ENCODE assay signal across 17 mouse cellular contexts in the genomic region with DNA sequence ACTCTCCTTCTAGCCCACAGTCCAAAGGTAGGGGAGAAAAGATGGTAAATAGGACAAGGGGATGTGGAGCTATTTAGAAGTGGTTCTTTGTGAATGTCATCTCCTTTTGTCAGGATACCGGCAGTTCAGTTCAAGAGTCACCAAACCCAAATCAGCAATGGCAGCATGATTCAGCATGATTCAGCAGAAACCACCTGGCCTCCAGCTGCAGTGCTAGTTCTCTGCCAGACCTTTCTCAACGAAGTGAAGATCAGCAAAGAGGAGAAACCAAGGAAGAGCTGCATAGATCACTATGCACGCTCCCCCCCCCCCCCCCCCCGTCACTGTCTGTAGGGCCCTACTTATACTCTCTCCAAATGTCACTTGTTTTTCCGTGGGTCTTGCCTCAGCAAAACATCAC. TPM values are rescaled to one million over a fixed set of nuclear protein-coding genes. Genes with fewer than 3 reads are reported as not detected.
DNase-seq lines count a peak whose midpoint lies in the region; ATAC-seq and TF ChIP-seq lines count a peak whose summit lies in the region.
"Had no signal": no experiment of that assay in that cellular context is flagged by ENCODE, and none has a peak within 500 bp of the region (broad histone marks: within the 10 kb centered on the region; RNA-seq: fewer than 3 reads in every experiment).

No protein-coding gene starts in this region.

- H3K36me3 ChIP-seq in liver, embryonic 13.5 days, result no peaks in the 10 kb centered on the region
- no peaks in the 10 kb centered on the region for H3K36me3 ChIP-seq in midbrain, postnatal 0 days (ENCODE audit: insufficient read depth, low read length)
- H3K36me3 ChIP-seq: forebrain, embryonic 12.5 days; midbrain, embryonic 12.5 days had no signal

- H3K27ac ChIP-seq in liver, embryonic 13.5 days, result peak overlapping the region; percentile 51
- H3K27ac ChIP-seq in midbrain, postnatal 0 days (ENCODE audit: low read depth, low read length), result no peak overlapping the region
- H3K27ac ChIP-seq: forebrain, embryonic 12.5 days; midbrain, embryonic 12.5 days had no signal

- H3K4me2 ChIP-seq in liver, embryonic 13.5 days, result peak overlapping the region; percentile 33
- no peak overlapping the region for H3K4me2 ChIP-seq in midbrain, postnatal 0 days (ENCODE audit: low read depth, low read length, poor library complexity, severe bottlenecking)
- H3K4me2 ChIP-seq: forebrain, embryonic 12.5 days; midbrain, embryonic 12.5 days had no signal

- TF ChIP-seq CTCF in midbrain, postnatal 0 days (IDR thresholded peaks at IDR 0.05), result no peak

- no peaks in the 10 kb centered on the region for H3K9me3 ChIP-seq in liver, embryonic 13.5 days (replicated peaks)
- H3K9me3 ChIP-seq in midbrain, postnatal 0 days (ENCODE audit: low read length), result no peaks in the 10 kb centered on the region
- H3K9me3 ChIP-seq: forebrain, embryonic 12.5 days; midbrain, embryonic 12.5 days had no signal

- DNase-seq in embryo, embryonic 10 days (ENCODE audit: low spot score), result peak; percentile 23
- DNase-seq in embryo, embryonic 9.5 days (ENCODE audit: extremely low spot score), result no peak
- DNase-seq in A20 (ENCODE audit: low read depth, low spot score), result peak; percentile 67
- DNase-seq in c-Kit-negative CD71-positive TER-119-positive erythroid progenitor cells, embryonic 14.5 days (ENCODE audit: low read depth, low spot score), result peak; percentile 94
- DNase-seq in liver, embryonic 13.5 days, result peak; percentile 78
- DNase-seq in urinary bladder, adult 2 months (ENCODE audit: low spot score), result no peak
- DNase-seq in midbrain, postnatal 0 days (ENCODE audit: low spot score), result no peak
- no peak for DNase-seq in kidney, postnatal 25 days
- DNase-seq: adrenal gland, postnatal 25 days; cerebellum, postnatal 25 days; kidney, postnatal 36 days; left cerebral cortex, postnatal 4 days; thymus, postnatal 4 days had no signal

- no peak overlapping the region for H3K4me3 ChIP-seq in liver, embryonic 13.5 days (replicated peaks)
- no peak overlapping the region for H3K4me3 ChIP-seq in midbrain, postnatal 0 days (ENCODE audit: low read depth, low read length)
- H3K4me3 ChIP-seq: forebrain, embryonic 12.5 days; midbrain, embryonic 12.5 days had no signal

- 31% methylated on average over 5 of the region's 5 CpGs for WGBS in liver, embryonic 13.5 days (ENCODE audit: insufficient replicate concordance)
- WGBS in midbrain, postnatal 0 days, result 73% methylated on average over 4 of the region's 5 CpGs

- H3K9ac ChIP-seq in liver, embryonic 13.5 days, result 0 out of 2 replicates have a peak overlapping the region, but pooled peaks have one; percentile 26
- H3K9ac ChIP-seq in midbrain, postnatal 0 days (replicated peaks; ENCODE audit: low read length, poor library complexity, severe bottlenecking), result no peak overlapping the region
- H3K9ac ChIP-seq: forebrain, embryonic 12.5 days; midbrain, embryonic 12.5 days had no signal

- peaks cover 2% of the 10 kb centered on the region; the same call in 1 of the 2 replicates for H3K27me3 ChIP-seq in liver, embryonic 13.5 days
- no peaks in the 10 kb centered on the region for H3K27me3 ChIP-seq in midbrain, postnatal 0 days (ENCODE audit: insufficient read depth, low read length)
- H3K27me3 ChIP-seq: forebrain, embryonic 12.5 days; midbrain, embryonic 12.5 days had no signal

- ATAC-seq in liver, embryonic 13.5 days (ENCODE audit: low read depth), result peak; percentile 93
- no peak for ATAC-seq in midbrain, postnatal 0 days (ENCODE audit: low FRiP score)
- ATAC-seq: hindbrain, embryonic 16.5 days had no signal

- H3K4me1 ChIP-seq in liver, embryonic 13.5 days (replicated peaks), result peaks cover 17% of the 10 kb centered on the region
- H3K4me1 ChIP-seq in midbrain, postnatal 0 days (ENCODE audit: insufficient read depth, low read length), result no peaks in the 10 kb centered on the region
- H3K4me1 ChIP-seq: forebrain, embryonic 12.5 days; midbrain, embryonic 12.5 days had no signal

RNA-seq across cellular contexts. Expression of gene Six4, which starts 24.3 kb away (rescaled TPM):
- 0.05 TPM in 2 replicates for polyA plus RNA-seq in liver, embryonic 13.5 days (2015; fragmentation: Nextera tagmentation; extraction: Ambion mirVana)
- 3.9 and 4.0 TPM in 2 replicates for polyA plus RNA-seq in urinary bladder, adult 2 months (2012; rRNA removed)
- total RNA-seq in midbrain, postnatal 0 days (2014; rRNA removed), result 0.38 and 0.66 TPM in 2 replicates
- 0.10 and 0.16 TPM in 2 replicates for polyA plus RNA-seq in midbrain, postnatal 0 days (2015; fragmentation: Nextera tagmentation; extraction: Ambion mirVana)

RNA-seq across cellular contexts. Expression of gene Mnat1, which starts 34.6 kb away (rescaled TPM):
- polyA plus RNA-seq in liver, embryonic 13.5 days (2015; fragmentation: Nextera tagmentation; extraction: Ambion mirVana), result 11.9 TPM in 2 replicates
- polyA plus RNA-seq in urinary bladder, adult 2 months (2012; rRNA removed), result 19.7 and 20.4 TPM in 2 replicates
- total RNA-seq in midbrain, postnatal 0 days (2014; rRNA removed), result 13.2 and 15.2 TPM in 2 replicates
- polyA plus RNA-seq in midbrain, postnatal 0 days (2015; fragmentation: Nextera tagmentation; extraction: Ambion mirVana), result 16.1 and 17.5 TPM in 2 replicates

RNA-seq across cellular contexts. Expression of gene Six1, which starts 35.2 kb away (rescaled TPM):
- 0.30 and 0.55 TPM in 2 replicates for polyA plus RNA-seq in liver, embryonic 13.5 days (2015; fragmentation: Nextera tagmentation; extraction: Ambion mirVana)
- 1.1 and 1.8 TPM in 2 replicates for polyA plus RNA-seq in urinary bladder, adult 2 months (2012; rRNA removed)
- total RNA-seq in midbrain, postnatal 0 days (2014; rRNA removed), result 0.44 and 1.3 TPM in 2 replicates
- 0.55 and 0.68 TPM in 2 replicates for polyA plus RNA-seq in midbrain, postnatal 0 days (2015; fragmentation: Nextera tagmentation; extraction: Ambion mirVana)
- total RNA-seq: neutrophil, adult 5-6 weeks had no signal

Comparison
In these comparisons a context has a peak if more than half of its experiments do, and no peak if none do; other contexts are left out.
1. DNase-seq: peak in embryo, embryonic 10 days (single experiment), A20 (single experiment), c-Kit-negative CD71-positive TER-119-positive erythroid progenitor cells, embryonic 14.5 days (single experiment) and liver, embryonic 13.5 days (single experiment); none in embryo, embryonic 9.5 days (single experiment), urinary bladder, adult 2 months (single experiment), midbrain, postnatal 0 days (single experiment) and kidney, postnatal 25 days (0 of 2).